Mouse (Mus musculus): ENCODE measurements around the gene Cpa2. TPM values are rescaled to one million over a fixed set of nuclear protein-coding genes. Genes with fewer than 3 reads are reported as not detected.

Gene Cpa2
- polyA plus RNA-seq, 1 experiment from 2014 or later = not detected

DNA sequence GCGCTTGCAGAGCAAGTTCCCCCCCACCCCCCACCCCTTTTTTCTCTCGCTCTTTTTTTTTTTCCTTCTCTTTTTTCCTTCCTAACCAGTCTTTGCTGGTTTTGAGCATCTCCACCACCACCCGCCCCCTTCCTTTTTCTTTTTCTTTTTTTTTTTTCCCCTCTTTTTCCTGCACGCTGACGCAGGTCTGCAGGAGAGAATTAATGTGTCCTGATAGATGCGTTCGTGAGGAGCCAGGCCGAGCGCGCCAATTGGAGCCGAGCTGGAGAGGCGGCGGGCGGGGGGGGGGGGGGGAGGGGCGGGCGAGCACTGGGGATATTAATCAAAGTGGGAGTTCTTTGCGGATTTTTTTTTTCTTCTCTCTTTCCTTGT is 5.9 kb downstream of the Cpa2 start:
- H3K27me3 ChIP-seq = no peaks in the 10 kb centered on the region
- CTCF ChIA-PET = no interaction called here
- no peak for DNase-seq (ENCODE audit: low read depth, low spot score)
- no peak for ATAC-seq
- POLR2A ChIA-PET = no interaction called here
- in situ Hi-C loops (cut with MboI; ENCODE audit: low pct_unique_long_range_greater_than_20kb) = loop anchor here (25.0 kb wide), 1 partner anchor 440 kb away; no protein-coding TSS in a partner anchor
- TF ChIP-seq CTCF (IDR thresholded peaks at IDR 0.05) = no peak

DNA sequence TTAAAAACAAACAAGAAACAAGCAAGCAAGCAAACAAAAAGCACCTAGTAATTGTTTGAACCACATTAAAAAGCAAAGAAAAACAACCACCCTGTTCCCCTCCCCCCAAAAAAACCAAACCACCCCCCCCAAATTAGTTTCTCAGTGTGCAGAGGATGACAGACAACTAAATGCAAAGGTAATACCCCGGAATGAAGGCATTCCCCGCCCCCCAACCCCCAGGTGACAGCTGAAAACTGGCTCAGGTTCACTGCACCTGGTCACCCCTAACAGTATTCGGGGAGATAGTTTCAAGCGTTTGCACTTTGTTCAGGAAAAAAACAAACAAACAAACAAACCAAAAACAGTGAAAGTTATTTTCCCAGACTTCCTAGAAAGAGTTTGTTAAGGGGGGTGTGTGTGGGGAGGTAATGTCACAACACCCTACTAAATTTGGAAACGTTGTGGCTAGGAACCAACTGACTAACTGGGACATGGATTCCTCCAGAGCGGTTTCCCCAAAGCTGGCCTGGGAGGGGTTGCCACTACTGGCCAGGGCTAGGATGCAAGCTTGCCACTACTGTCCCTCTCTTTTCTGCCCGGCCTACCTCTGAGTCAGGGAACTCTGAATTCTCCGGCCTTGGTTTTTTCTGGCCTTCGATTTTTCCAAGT is 6.4 kb downstream of the Cpa2 start:
- in situ Hi-C loops (cut with MboI; ENCODE audit: low pct_unique_long_range_greater_than_20kb) = loop anchor here (25.0 kb wide), 1 partner anchor 440 kb away; no protein-coding TSS in a partner anchor
- no peak for ATAC-seq
- TF ChIP-seq CTCF (IDR thresholded peaks at IDR 0.05) = no peak
- CTCF ChIA-PET = no interaction called here
- DNase-seq (ENCODE audit: low read depth, low spot score) = no peak
- POLR2A ChIA-PET = interaction anchor here (0.6 kb wide), 4 partner anchors 9 to 433 kb away, joined by 3 to 5 read pairs (median 4); no protein-coding TSS in a partner anchor
- no peaks in the 10 kb centered on the region for H3K27me3 ChIP-seq

GRCm38 (mm10) chr6:30549231-30549761 is 7.9 kb downstream of the Cpa2 start:
- ChIA-PET POLR2A (no interaction called here), CTCF (no interaction called here)
- no peak for DNase-seq (ENCODE audit: low read depth, low spot score)
- no peak for TF ChIP-seq CTCF (IDR thresholded peaks at IDR 0.05)
- ATAC-seq = no peak
- H3K27me3 ChIP-seq = no peaks in the 10 kb centered on the region
- in situ Hi-C loops (cut with MboI; ENCODE audit: low pct_unique_long_range_greater_than_20kb) = loop anchor here (25.0 kb wide), 1 partner anchor 438 kb away; no protein-coding TSS in a partner anchor

GRCm38 (mm10) chr6:30550496-30551192 is 9.3 kb downstream of the Cpa2 start:
- no peaks in the 10 kb centered on the region for H3K27me3 ChIP-seq
- ATAC-seq (no peak), DNase-seq (ENCODE audit: low read depth, low spot score) (no peak)
- CTCF ChIA-PET = no interaction called here
- POLR2A ChIA-PET = interaction anchor here (0.8 kb wide), 1 partner anchor 859 kb away, joined by 7 read pairs; no protein-coding TSS in a partner anchor
- TF ChIP-seq CTCF (IDR thresholded peaks at IDR 0.05) = no peak
- in situ Hi-C loops (cut with MboI; ENCODE audit: low pct_unique_long_range_greater_than_20kb) = no loop called here

DNA sequence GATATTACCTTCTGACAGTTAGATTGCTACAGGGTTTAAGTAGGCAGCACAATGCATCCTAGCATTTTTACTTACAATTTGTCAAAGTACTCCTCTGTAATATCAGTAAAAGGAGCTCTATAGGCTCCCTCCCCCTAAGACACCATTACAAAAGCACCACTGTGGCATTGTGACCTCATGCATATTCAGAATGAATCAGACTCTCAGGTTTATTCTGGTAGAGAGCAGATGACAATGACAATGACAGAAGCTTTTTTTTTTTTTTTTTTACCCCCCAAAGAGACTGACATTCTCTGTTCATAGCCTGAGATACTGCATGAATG is 9.8 kb downstream of the Cpa2 start:
- ATAC-seq (no peak), DNase-seq (ENCODE audit: low read depth, low spot score) (no peak)
- CTCF ChIA-PET = no interaction called here
- in situ Hi-C loops (cut with MboI; ENCODE audit: low pct_unique_long_range_greater_than_20kb) = no loop called here
- POLR2A ChIA-PET = interaction anchor here (0.8 kb wide), 1 partner anchor 859 kb away, joined by 7 read pairs; no protein-coding TSS in a partner anchor
- no peaks in the 10 kb centered on the region for H3K27me3 ChIP-seq
- TF ChIP-seq CTCF (IDR thresholded peaks at IDR 0.05) = no peak

- POLR2A ChIA-PET = interaction anchor here (0.6 to 0.8 kb wide), 2 partner anchors 90 to 860 kb away, joined by 3 to 7 read pairs; no protein-coding TSS in a partner anchor
- in situ Hi-C loops (cut with MboI; ENCODE audit: low pct_unique_long_range_greater_than_20kb) = no loop called here
- H3K27me3 ChIP-seq = no peaks in the 10 kb centered on the region
- TF ChIP-seq CTCF (IDR thresholded peaks at IDR 0.05) = no peak
- CTCF ChIA-PET = interaction anchor here (1.4 to 1.7 kb wide), 2 partner anchors 10 to 17 kb away, joined by 3 to 4 read pairs; no protein-coding TSS in a partner anchor
- DNase-seq (ENCODE audit: low read depth, low spot score) = no peak
- ATAC-seq = no peak
Observed at GRCm38 (mm10) chr6:30551644-30552580, 10.5 kb downstream of the Cpa2 start.

- no peaks in the 10 kb centered on the region for H3K27me3 ChIP-seq
- no peak for TF ChIP-seq CTCF (IDR thresholded peaks at IDR 0.05)
- POLR2A ChIA-PET = interaction anchor here (0.6 kb wide), 1 partner anchor 91 kb away, joined by 3 read pairs; no protein-coding TSS in a partner anchor
- DNase-seq (ENCODE audit: low read depth, low spot score) (no peak), ATAC-seq (no peak)
- in situ Hi-C loops (cut with MboI; ENCODE audit: low pct_unique_long_range_greater_than_20kb) = no loop called here
- CTCF ChIA-PET = interaction anchor here (1.4 to 1.9 kb wide), 3 partner anchors 10 to 21 kb away, joined by 3 to 7 read pairs (median 4); no protein-coding TSS in a partner anchor
Observed at GRCm38 (mm10) chr6:30552628-30553027, 11.2 kb downstream of the Cpa2 start.

DNA sequence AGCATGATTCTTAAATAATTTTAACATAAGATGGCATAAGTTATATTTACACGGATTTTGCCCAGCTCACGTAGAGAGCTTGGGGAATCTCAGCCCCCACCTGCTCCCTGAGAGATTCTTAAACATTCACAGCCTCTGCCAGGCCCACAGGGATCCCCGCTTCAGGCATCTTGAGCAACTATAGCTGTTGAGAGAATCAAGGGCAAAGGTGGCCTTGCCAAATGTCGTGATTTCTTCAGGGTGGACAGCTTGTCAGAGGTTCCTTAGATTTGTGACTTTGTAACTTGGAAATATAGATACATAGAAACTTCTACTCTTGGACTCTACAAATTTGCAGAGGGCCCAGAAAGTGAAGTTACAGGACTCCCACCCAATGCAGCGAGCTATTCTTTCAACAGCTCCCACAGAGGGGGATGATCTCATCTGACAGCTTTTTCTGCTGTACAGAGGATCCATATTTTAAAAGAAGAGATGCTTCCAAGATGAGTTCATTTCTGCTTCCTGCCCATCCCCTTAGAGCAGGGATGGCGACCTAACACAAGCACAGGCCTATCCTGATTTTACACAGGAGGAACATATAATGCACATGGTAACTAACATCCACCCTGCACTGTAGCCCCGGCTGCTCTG is 12.1 kb downstream of the Cpa2 start:
- ChIA-PET POLR2A (interaction anchor here (0.7 kb wide), 1 partner anchor 395 kb away, joined by 3 read pairs; no protein-coding TSS in a partner anchor), CTCF (interaction anchor here (1.7 to 1.9 kb wide), 2 partner anchors 16 to 21 kb away, joined by 4 to 7 read pairs; no protein-coding TSS in a partner anchor)
- no peak for ATAC-seq

GRCm38 (mm10) chr6:30554092-30554491 is 12.7 kb downstream of the Cpa2 start:
- no peak for TF ChIP-seq CTCF (IDR thresholded peaks at IDR 0.05)
- ChIA-PET POLR2A (interaction anchor here (1.2 kb wide), 1 partner anchor 109 kb away, joined by 3 read pairs; no protein-coding TSS in a partner anchor), CTCF (interaction anchor here (1.9 kb wide), 1 partner anchor 20 kb away, joined by 7 read pairs; no protein-coding TSS in a partner anchor)
- no peak for ATAC-seq
- no peaks in the 10 kb centered on the region for H3K27me3 ChIP-seq
- DNase-seq (ENCODE audit: low read depth, low spot score) = no peak
- in situ Hi-C loops (cut with MboI; ENCODE audit: low pct_unique_long_range_greater_than_20kb) = no loop called here

More for the DNA sequence above, 12.1 kb downstream of the Cpa2 start:
- no peaks in the 10 kb centered on the region for H3K27me3 ChIP-seq
- no peak for TF ChIP-seq CTCF (IDR thresholded peaks at IDR 0.05)
- in situ Hi-C loops (cut with MboI; ENCODE audit: low pct_unique_long_range_greater_than_20kb) = no loop called here
- no peak for DNase-seq (ENCODE audit: low read depth, low spot score)

Data from Patski (cell line).